Mouse (Mus musculus) hematopoietic stem cell, adult 5-6 weeks (primary cell): Measurements from ENCODE around the gene Cdkl2. TPM values are rescaled to one million over a fixed set of nuclear protein-coding genes. Genes with fewer than 3 reads are reported as not detected.

Experiments used
- ATAC-seq, 2 experiments: fragments of 125-278 bp in 1 of 2; replicated peaks in 1 of 2; 2 replicates each; pipeline ENCODE4 v1.8.0; 2016 to 2017; ENCODE audit warnings: inconsistent platforms in 2 of 2, mild to moderate bottlenecking in 2 of 2, moderate number of reproducible peaks in 2 of 2, low read depth in 1 of 2, moderate TSS enrichment in 1 of 2; ENCODE audit not compliant: low FRiP score in 2 of 2, poor library complexity in 2 of 2, severe bottlenecking in 2 of 2, insufficient read depth in 1 of 2, low TSS enrichment in 1 of 2
- total RNA-seq: library from RNA; stranded (forward); fragments of 172-1452, 232-1000 nt; gene quantifications from 2 replicates; pipeline ENCODE4 v1.2.3, GENCODE M21; 2017

Gene Cdkl2
- total RNA-seq, 1 experiment from 2014 or later: not detected

DNA sequence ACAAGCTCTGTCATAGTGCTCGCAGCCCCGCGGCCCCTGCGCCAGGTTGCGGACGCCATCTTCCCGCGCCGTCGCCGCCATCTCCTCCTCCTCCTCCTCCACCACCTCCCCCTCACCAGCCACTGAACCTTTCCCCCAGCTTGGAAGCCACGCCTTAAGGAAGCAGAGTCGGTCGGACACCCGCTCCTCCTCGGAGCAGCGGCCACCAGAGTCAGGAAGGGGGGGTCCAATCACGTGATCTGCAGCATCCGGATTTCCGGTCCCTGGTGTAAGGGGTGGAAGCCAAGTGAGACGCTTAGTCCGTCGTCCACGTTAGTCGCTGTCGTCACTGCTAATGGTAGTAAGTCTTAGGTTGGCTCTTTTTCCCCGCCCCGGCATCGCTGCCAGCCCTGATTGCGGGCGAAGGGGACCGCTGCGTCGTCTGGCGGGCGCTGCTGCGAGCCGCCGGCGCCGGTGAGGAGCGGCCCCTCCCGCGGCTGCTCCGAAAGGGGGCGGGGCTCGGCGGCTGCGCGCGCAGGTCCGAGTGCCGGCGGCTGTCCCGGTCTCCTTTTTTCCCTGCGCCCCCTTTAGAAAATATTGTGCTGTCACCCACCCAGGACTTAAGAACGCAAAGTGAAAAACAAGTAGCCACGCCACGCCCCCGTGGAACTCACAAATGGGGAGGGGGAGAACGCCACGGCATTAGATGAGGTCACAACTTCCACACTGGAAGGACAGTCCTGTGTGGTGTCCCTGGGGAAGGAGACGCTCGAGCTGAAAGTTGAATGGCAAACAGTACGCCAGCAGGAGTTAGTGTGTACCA, 80.8 kb downstream of the Cdkl2 start, which contains the start of gene Rchy1:
TSS of gene Rchy1 (minus strand) at position 430 of the 802 bp plus-strand sequence.
- peak; percentile 88 for ATAC-seq

DNA sequence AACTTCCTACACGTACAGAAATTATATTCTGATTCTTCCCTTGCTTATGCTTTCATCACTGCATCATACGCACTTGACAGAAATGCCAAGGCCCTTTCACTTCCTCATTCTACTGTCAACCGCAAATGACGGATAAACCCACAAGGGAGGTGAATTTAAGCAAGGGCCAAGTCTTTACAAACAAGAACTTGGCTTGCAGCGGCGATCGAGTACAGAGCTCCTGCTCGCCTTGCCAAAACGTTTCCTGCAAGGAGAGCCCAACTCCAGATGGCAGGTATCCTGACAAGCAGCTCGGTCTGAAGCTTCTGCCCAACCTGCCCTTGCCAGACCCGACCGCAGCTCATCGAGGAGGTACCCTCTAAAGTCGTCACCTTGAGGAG, 81.4 kb downstream of the Cdkl2 start:
- peak; percentile 56 to 67 for ATAC-seq

DNA sequence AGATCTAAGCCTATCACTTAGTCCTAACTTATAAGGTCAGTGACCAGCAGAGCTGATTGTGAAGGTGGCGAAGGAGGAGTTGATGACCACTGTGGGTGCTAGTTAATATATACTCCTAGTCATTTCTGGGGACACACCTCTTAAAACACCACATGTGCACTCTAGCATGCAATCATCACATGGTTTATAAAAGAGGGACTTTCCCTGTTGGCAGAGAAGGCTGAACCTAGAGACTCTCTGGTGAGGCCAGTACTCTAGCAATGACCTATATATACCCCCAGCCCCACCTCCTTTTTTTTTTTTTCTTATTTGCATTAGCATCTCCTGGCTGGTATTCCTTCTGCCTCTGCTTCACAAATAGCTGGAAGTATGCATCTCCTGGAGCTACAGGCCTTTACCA, 82.3 kb downstream of the Cdkl2 start:
- no peak; a peak in 1 of 4 replicates for ATAC-seq

DNA sequence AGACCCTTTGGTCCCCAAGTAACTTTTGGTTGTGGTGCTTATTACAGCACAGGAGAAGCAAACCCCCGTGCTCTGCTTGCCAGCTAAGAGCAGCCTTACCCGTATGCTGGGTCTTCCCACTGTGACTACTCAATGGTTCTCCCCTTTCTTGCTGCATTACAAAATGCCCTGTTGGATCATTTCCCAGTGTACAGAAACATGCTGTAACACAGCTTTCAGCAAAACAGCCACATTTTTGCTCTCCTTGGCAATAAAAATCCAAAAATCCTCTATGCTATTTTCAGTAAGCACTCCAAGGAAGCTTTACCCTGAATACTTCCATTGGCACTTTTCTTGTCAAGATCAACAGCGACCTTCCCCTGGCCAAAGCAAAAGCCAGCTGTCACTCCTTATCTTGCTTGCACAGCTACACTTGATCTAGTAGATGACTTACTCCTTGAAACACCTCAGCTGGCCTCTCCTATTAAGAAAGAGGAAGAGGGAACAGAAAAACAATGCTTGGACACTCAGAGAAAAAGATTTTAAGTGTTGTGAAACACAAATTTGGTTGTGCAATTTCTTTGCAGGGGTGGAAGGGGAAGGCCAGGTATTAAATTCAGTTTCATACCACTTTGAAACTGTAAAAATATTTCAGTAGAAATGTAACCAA, 83.0 kb downstream of the Cdkl2 start:
- ATAC-seq: no peak

DNA sequence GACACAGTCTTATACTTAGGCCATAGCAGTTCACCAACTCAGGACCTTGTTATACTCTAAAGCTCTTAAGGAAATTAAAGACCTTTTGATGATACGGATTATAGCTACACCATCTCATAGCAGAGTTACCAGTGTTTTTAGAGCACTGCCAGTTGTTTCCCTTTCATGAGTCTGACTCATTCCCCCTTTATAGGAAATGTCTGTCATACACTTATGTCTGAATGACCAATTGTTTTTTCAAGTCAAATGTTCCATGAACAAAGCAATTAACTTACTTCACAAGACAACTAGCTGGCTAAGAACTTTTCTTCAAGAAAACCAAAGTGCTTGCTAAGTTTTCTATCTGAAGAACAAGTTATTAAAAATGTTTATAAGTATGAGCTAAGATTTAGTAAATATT, 83.7 kb downstream of the Cdkl2 start:
- ATAC-seq: no peak

DNA sequence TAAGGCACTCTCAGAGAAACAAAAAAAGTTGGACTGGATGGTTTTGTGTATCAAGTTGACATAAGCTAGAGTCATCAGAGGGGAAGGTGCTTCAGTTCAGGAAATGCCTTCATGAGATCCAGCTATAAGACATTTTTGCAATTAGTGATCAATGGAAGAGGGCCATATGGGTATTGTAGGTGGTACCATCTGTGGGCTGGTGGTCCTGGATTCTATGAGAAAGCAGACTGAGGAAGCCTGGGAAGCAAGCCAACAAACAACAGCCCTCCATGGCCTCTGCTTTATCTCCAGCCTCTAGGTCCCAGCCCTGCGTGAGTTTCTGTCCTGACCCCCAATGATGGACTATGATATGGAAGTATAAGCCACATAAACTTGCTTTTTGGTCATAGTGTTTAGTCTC, 84.6 kb downstream of the Cdkl2 start:
- ATAC-seq: no peak

DNA sequence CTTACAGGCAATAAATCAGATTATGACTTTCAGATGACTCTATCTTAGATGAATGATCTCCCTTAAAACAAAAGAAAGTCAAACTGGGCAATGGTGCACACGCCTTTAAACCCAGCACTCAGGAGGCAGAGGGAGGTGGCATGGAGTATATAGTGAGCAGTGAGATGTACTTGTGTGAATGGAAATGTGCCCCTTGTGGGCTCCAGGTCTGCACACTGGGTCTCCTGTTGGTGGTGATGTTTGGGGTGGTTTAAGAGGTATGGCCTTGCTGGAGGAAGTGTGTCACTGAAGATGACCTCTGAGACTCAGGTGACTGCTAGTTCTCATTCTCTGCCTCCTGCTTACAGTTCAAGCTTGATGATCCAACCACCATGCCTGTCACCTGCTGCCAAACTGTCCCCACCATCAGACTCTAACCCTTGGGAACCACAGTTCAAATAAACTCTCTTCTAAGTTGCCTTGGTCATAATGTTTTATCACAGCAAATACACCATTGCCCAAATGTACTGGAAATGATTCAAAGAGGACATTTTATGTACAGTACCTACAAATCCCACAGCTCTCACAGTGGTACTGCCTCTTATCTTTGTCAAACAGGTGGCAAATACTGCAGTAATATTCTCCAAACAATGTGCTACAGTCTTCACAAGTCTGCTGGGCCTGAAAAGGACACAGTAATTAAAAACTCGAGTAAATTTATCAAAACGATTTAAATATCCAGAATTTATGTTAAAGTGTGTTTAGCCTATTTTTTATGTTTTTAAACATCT, 86.5 kb downstream of the Cdkl2 start:
- no peak for ATAC-seq

Other genes with a start within 250 kb of the Cdkl2 start
- gene Rchy1, start 80.8 kb downstream of the Cdkl2 start, total RNA-seq: 48.3 and 56.4 TPM in 2 replicates
- not detected in 2 replicates for gene Odaph, start 56.4 kb downstream of the Cdkl2 start, total RNA-seq
- gene G3bp2, start 39.8 kb upstream of the Cdkl2 start, total RNA-seq: 131 and 135 TPM in 2 replicates
- gene Uso1, start 94.1 kb upstream of the Cdkl2 start, total RNA-seq: 9.9 and 21.3 TPM in 2 replicates
- gene U90926, start 171.5 kb upstream of the Cdkl2 start, total RNA-seq: not detected in 2 replicates
- gene Ppef2, start 212.4 kb upstream of the Cdkl2 start, total RNA-seq: not detected in 2 replicates
- 5.8 and 14.8 TPM in 2 replicates for gene Naaa, start 234.3 kb upstream of the Cdkl2 start, total RNA-seq